Mouse (Mus musculus): ENCODE results near the gene Tsc2. TPM values are rescaled to one million over a fixed set of nuclear protein-coding genes. Genes with fewer than 3 reads are reported as not detected.
A peak's percentile ranks its signal among the peaks of the same experiment; 100 is the strongest.

The Tsc2 gene
- total and polyA plus RNA-seq, 3 experiments: 9.1 to 69.8 (median 35.2) TPM

DNA sequence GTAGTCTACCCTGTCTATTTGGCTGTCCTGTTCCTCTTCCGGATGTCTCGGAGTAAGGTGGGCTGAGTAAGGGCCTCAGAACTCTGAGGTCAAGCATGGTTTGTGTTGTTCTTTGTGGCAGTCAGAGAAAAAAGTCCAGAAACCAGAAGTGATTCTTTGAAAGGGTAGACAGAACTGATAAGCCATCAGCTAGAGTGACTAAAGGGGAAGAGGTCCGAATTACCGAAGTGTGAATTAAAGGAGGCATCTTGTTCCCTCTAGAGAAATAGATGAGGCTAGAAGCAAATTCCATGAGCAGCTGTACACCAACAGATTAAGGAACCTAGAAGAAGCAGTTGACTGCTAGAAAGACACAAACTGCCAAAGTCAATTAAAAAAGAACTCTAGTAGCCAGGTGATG lies 45.9 kb downstream of the Tsc2 start:
- no peak overlapping the region for H3K27ac ChIP-seq (ENCODE audit: insufficient read depth, low read depth)
- H3K9me3 ChIP-seq (replicated peaks; ENCODE audit: low read length): no peaks in the 10 kb centered on the region
- in situ Hi-C loops (cut with MboI; ENCODE audit: low pct_ligation_motif_present, low pct_unique_long_range_greater_than_20kb, low sequenced_read_pairs): no loop called here
- no peak overlapping the region for H3K4me2 ChIP-seq (ENCODE audit: insufficient read depth, low read depth, poor library complexity, severe bottlenecking)
- TF ChIP-seq GABPA (IDR thresholded peaks at IDR 0.05; ENCODE audit: insufficient replicate concordance, low read depth, low read length) (no peak), RCOR1 (conservative IDR thresholded peaks at IDR 0.05; ENCODE audit: low read depth, low read length) (no peak), NRF1 (IDR thresholded peaks at IDR 0.05; ENCODE audit: low read depth, low read length) (no peak), E2F4 (IDR thresholded peaks at IDR 0.05; ENCODE audit: insufficient replicate concordance, low read depth, low read length) (no peak), ZC3H11A (IDR thresholded peaks at IDR 0.05; ENCODE audit: low read depth, low read length) (no peak), SIN3A (IDR thresholded peaks at IDR 0.05; ENCODE audit: low read length) (no peak), PAX5 (IDR thresholded peaks at IDR 0.05; ENCODE audit: low read length) (no peak), TBP (conservative IDR thresholded peaks at IDR 0.05; ENCODE audit: low read depth, low read length) (no peak)
- peaks cover 44 to 59% of the 10 kb centered on the region in 2 experiments for H3K36me3 ChIP-seq (replicated peaks in 1 of 2; ENCODE audit: control insufficient read depth in 1 of 2, insufficient read depth in 1 of 2, low read length in 1 of 2)
- no peak overlapping the region for H3K4me3 ChIP-seq (replicated peaks in 1 of 3; ENCODE audit: low read depth in 2 of 3, low read length in 2 of 3, poor library complexity in 1 of 3)
- H3K79me2 ChIP-seq (replicated peaks; ENCODE audit: control insufficient read depth, extremely low read depth, insufficient read depth, poor library complexity, severe bottlenecking): no peaks in the 10 kb centered on the region
- H3K9ac ChIP-seq (ENCODE audit: insufficient read depth, low read depth): no peak overlapping the region
- peaks cover 3 to 65% of the 10 kb centered on the region in 2 experiments for H3K4me1 ChIP-seq (ENCODE audit: control insufficient read depth in 1 of 2, insufficient read depth in 2 of 2)
- dilution Hi-C loops (cut with MboI; ENCODE audit: extremely low pct_ligation_motif_present, extremely low pct_unique_long_range_greater_than_20kb, low sequenced_read_pairs): no loop called here
- peak; percentile 22 for DNase-seq (ENCODE audit: extremely low read depth)
- no peaks in the 10 kb centered on the region for H3K27me3 ChIP-seq (replicated peaks)

- in situ Hi-C loops (cut with MboI; ENCODE audit: low pct_ligation_motif_present, low pct_unique_long_range_greater_than_20kb, low sequenced_read_pairs) (no loop called here), dilution Hi-C loops (cut with MboI; ENCODE audit: extremely low pct_ligation_motif_present, extremely low pct_unique_long_range_greater_than_20kb, low sequenced_read_pairs) (no loop called here)
- H3K4me2 ChIP-seq (ENCODE audit: insufficient read depth, low read depth, poor library complexity, severe bottlenecking): no peak overlapping the region
- no peaks in the 10 kb centered on the region for H3K27me3 ChIP-seq (replicated peaks)
- no peak overlapping the region for H3K27ac ChIP-seq (ENCODE audit: insufficient read depth, low read depth)
- no peak for TF ChIP-seq RAD21 (IDR thresholded peaks at IDR 0.05; ENCODE audit: low read depth, low read length)
- no peak for TF ChIP-seq UBTF (IDR thresholded peaks at IDR 0.05; ENCODE audit: low read depth, low read length)
- H3K4me1 ChIP-seq (ENCODE audit: control insufficient read depth in 1 of 2, insufficient read depth in 2 of 2): peaks cover 3 to 80% of the 10 kb centered on the region in 2 experiments
- no peak overlapping the region for H3K4me3 ChIP-seq (replicated peaks in 1 of 3; ENCODE audit: low read depth in 2 of 3, low read length in 2 of 3, poor library complexity in 1 of 3)
- no peak overlapping the region for H3K9ac ChIP-seq (ENCODE audit: insufficient read depth, low read depth)
- H3K79me2 ChIP-seq (replicated peaks; ENCODE audit: control insufficient read depth, extremely low read depth, insufficient read depth, poor library complexity, severe bottlenecking): no peaks in the 10 kb centered on the region
- no peaks in the 10 kb centered on the region for H3K9me3 ChIP-seq (replicated peaks; ENCODE audit: low read length)
- DNase-seq (ENCODE audit: extremely low read depth): peak; percentile 15
- peaks cover 49 to 62% of the 10 kb centered on the region in 2 experiments for H3K36me3 ChIP-seq (replicated peaks in 1 of 2; ENCODE audit: control insufficient read depth in 1 of 2, insufficient read depth in 1 of 2, low read length in 1 of 2)
Observed at GRCm38 (mm10) chr17:24584520-24584919, 47.9 kb downstream of the Tsc2 start.

- Histone ChIP-seq H3K4me2 (ENCODE audit: insufficient read depth, low read depth, poor library complexity, severe bottlenecking) (no peak overlapping the region), H3K36me3 (replicated peaks in 1 of 2; ENCODE audit: control insufficient read depth in 1 of 2, insufficient read depth in 1 of 2, low read length in 1 of 2) (peaks cover 52 to 63% of the 10 kb centered on the region in 2 experiments), H3K4me1 (ENCODE audit: control insufficient read depth in 1 of 2, insufficient read depth in 2 of 2) (peaks cover 3 to 87% of the 10 kb centered on the region in 2 experiments), H3K27me3 (replicated peaks) (no peaks in the 10 kb centered on the region), H3K9me3 (replicated peaks; ENCODE audit: low read length) (no peaks in the 10 kb centered on the region), H3K4me3 (replicated peaks in 1 of 3; ENCODE audit: low read depth in 2 of 3, low read length in 2 of 3, poor library complexity in 1 of 3) (no peak overlapping the region), H3K27ac (ENCODE audit: insufficient read depth, low read depth) (peak overlapping the region; percentile 32; the same call in 1 of the 2 replicates), H3K79me2 (replicated peaks; ENCODE audit: control insufficient read depth, extremely low read depth, insufficient read depth, poor library complexity, severe bottlenecking) (no peaks in the 10 kb centered on the region), H3K9ac (ENCODE audit: insufficient read depth, low read depth) (no peak overlapping the region)
- dilution Hi-C loops (cut with MboI; ENCODE audit: extremely low pct_ligation_motif_present, extremely low pct_unique_long_range_greater_than_20kb, low sequenced_read_pairs) (no loop called here), in situ Hi-C loops (cut with MboI; ENCODE audit: low pct_ligation_motif_present, low pct_unique_long_range_greater_than_20kb, low sequenced_read_pairs) (no loop called here)
- peak; percentile 83 for DNase-seq (ENCODE audit: extremely low read depth)
- TF ChIP-seq USF2 (conservative IDR thresholded peaks at IDR 0.05; ENCODE audit: low read depth, low read length): no peak
- TF ChIP-seq ZNF384 (IDR thresholded peaks at IDR 0.05; ENCODE audit: low read depth, low read length): peak; percentile 63
- TF ChIP-seq NRF1 (IDR thresholded peaks at IDR 0.05; ENCODE audit: low read depth, low read length): no peak
- no peak for TF ChIP-seq ZKSCAN1 (IDR thresholded peaks at IDR 0.05; ENCODE audit: borderline replicate concordance, low read depth, low read length)
- no peak for TF ChIP-seq KAT2A (IDR thresholded peaks at IDR 0.05; ENCODE audit: insufficient replicate concordance, low read length)
- TF ChIP-seq JUND (conservative IDR thresholded peaks at IDR 0.05; ENCODE audit: low read depth, low read length): no peak
- 0 out of 2 replicates have a peak, but pooled peaks have one; percentile 30 for TF ChIP-seq POLR2A (IDR thresholded peaks at IDR 0.05; ENCODE audit: low read depth, low read length)
- TF ChIP-seq NELFE (IDR thresholded peaks at IDR 0.05; ENCODE audit: low read depth, low read length): no peak
- TF ChIP-seq ZC3H11A (IDR thresholded peaks at IDR 0.05; ENCODE audit: low read depth, low read length): no peak
- no peak for TF ChIP-seq JUN (IDR thresholded peaks at IDR 0.05; ENCODE audit: insufficient read depth, low read depth, low read length)
- no peak for TF ChIP-seq TBP (conservative IDR thresholded peaks at IDR 0.05; ENCODE audit: low read depth, low read length)
- TF ChIP-seq MAFK (IDR thresholded peaks at IDR 0.05; ENCODE audit: insufficient replicate concordance, low read length): no peak
- TF ChIP-seq BHLHE40 (IDR thresholded peaks at IDR 0.05; ENCODE audit: low read depth, low read length): no peak
- peak; percentile 41; the same call in 1 of the 2 replicates for TF ChIP-seq MAX (IDR thresholded peaks at IDR 0.05; ENCODE audit: low read length)
- TF ChIP-seq HCFC1 (IDR thresholded peaks at IDR 0.05; ENCODE audit: low read depth, low read length): no peak
- no peak for TF ChIP-seq E2F4 (IDR thresholded peaks at IDR 0.05; ENCODE audit: insufficient replicate concordance, low read depth, low read length)
- no peak for TF ChIP-seq MXI1 (IDR thresholded peaks at IDR 0.05; ENCODE audit: low read depth, low read length)
- no peak for TF ChIP-seq SMC3 (IDR thresholded peaks at IDR 0.05; ENCODE audit: low read depth, low read length)
Observed at GRCm38 (mm10) chr17:24583599-24584460, 48.6 kb downstream of the Tsc2 start.
